Mouse (Mus musculus): Measurements from ENCODE around the gene Jmjd4.

Gene Jmjd4

GRCm38 (mm10) chr11:59449741-59450229 is at the start of gene Jmjd4:
Gene Jmjd4 (plus strand): TSS chr11:59450045.
- peak; percentile 92 for DNase-seq

GRCm38 (mm10) chr11:59400876-59401275 is 49.0 kb upstream of the Jmjd4 start:
- DNase-seq, result no peak

GRCm38 (mm10) chr11:59405761-59406160 is 44.1 kb upstream of the Jmjd4 start:
- DNase-seq, result no peak

- no peak for DNase-seq
Measured at GRCm38 (mm10) chr11:59410851-59411250, 39.0 kb upstream of the Jmjd4 start.

- DNase-seq, result no peak
Measured at GRCm38 (mm10) chr11:59412058-59412457, 37.8 kb upstream of the Jmjd4 start.

- DNase-seq, result no peak
Measured at GRCm38 (mm10) chr11:59412999-59413863, 36.6 kb upstream of the Jmjd4 start.

GRCm38 (mm10) chr11:59418708-59419107 is 31.1 kb upstream of the Jmjd4 start:
- no peak for DNase-seq

- DNase-seq, result no peak
Measured at GRCm38 (mm10) chr11:59421436-59421835, 28.4 kb upstream of the Jmjd4 start.

GRCm38 (mm10) chr11:59421967-59422366 is 27.9 kb upstream of the Jmjd4 start:
- no peak for DNase-seq

GRCm38 (mm10) chr11:59423010-59423588 is 26.7 kb upstream of the Jmjd4 start:
- DNase-seq, result no peak

GRCm38 (mm10) chr11:59425671-59426101 is 24.2 kb upstream of the Jmjd4 start:
- no peak for DNase-seq

GRCm38 (mm10) chr11:59428057-59428660 is 21.7 kb upstream of the Jmjd4 start:
- no peak for DNase-seq

GRCm38 (mm10) chr11:59429959-59430358 is 19.9 kb upstream of the Jmjd4 start:
- DNase-seq, result no peak

- DNase-seq, result no peak
Measured at GRCm38 (mm10) chr11:59432261-59432660, 17.6 kb upstream of the Jmjd4 start.

- no peak for DNase-seq
Measured at GRCm38 (mm10) chr11:59437954-59438353, 11.9 kb upstream of the Jmjd4 start.

- DNase-seq, result no peak
Measured at GRCm38 (mm10) chr11:59443102-59443501, 6.7 kb upstream of the Jmjd4 start.

GRCm38 (mm10) chr11:59450230-59450771 is 456 bp downstream of the Jmjd4 start:
- DNase-seq, result peak; percentile 29

GRCm38 (mm10) chr11:59451086-59451485 is 1.2 kb downstream of the Jmjd4 start, which contains the start of gene Snap47:
Gene Snap47 (minus strand): TSS chr11:59451186.
- no peak for DNase-seq

GRCm38 (mm10) chr11:59456346-59456745 is 6.5 kb downstream of the Jmjd4 start:
- no peak for DNase-seq

GRCm38 (mm10) chr11:59456891-59457290 is 7.0 kb downstream of the Jmjd4 start:
- DNase-seq, result no peak

- DNase-seq, result no peak
Measured at GRCm38 (mm10) chr11:59458973-59459372, 9.1 kb downstream of the Jmjd4 start.

GRCm38 (mm10) chr11:59460459-59460858 is 10.6 kb downstream of the Jmjd4 start:
- DNase-seq, result no peak
